ENCODE assay signal across 8 mouse cellular contexts in genomic region chr9:75910112-75910799, GRCm38 (mm10).
DNase-seq lines count a peak whose midpoint lies in the region; ATAC-seq lines count a peak whose summit lies in the region.

No protein-coding gene starts in this region.

- H3K9ac ChIP-seq in hindbrain, embryonic 14.5 days, result no peak overlapping the region

- no peak overlapping the region for H3K4me2 ChIP-seq in hindbrain, embryonic 14.5 days (replicated peaks)

- DNase-seq in cerebellum, postnatal 14 days, result peak; percentile 52 to 70
- DNase-seq in cerebellum, adult 8-10 months, result no peak
- DNase-seq in testis, postnatal 10 days (ENCODE audit: low spot score), result peak; percentile 43
- DNase-seq in testis, postnatal 14 days (ENCODE audit: low spot score), result no peak
- peak; percentile 59 for DNase-seq in hindbrain, embryonic 14.5 days (ENCODE audit: low spot score)
- DNase-seq in lung, postnatal 10 days, result peak; percentile 87
- DNase-seq in T-cell, adult 2 months (ENCODE audit: low spot score), result no peak
- no peak for DNase-seq in B cell, adult 2 months

- no peaks in the 10 kb centered on the region; the same call in 1 of the 2 replicates for H3K4me1 ChIP-seq in hindbrain, embryonic 14.5 days (replicated peaks; ENCODE audit: control insufficient read depth, insufficient read depth, low read length)

- WGBS in hindbrain, embryonic 14.5 days, result 43% methylated on average over 7 of the region's 7 CpGs

- no peaks in the 10 kb centered on the region for H3K9me3 ChIP-seq in hindbrain, embryonic 14.5 days (ENCODE audit: control insufficient read depth, low read length)

- no peaks in the 10 kb centered on the region for H3K36me3 ChIP-seq in hindbrain, embryonic 14.5 days (replicated peaks; ENCODE audit: control insufficient read depth, insufficient read depth)

- H3K4me3 ChIP-seq in hindbrain, embryonic 14.5 days (replicated peaks; ENCODE audit: low read length), result no peak overlapping the region

- no peaks in the 10 kb centered on the region for H3K27me3 ChIP-seq in hindbrain, embryonic 14.5 days (ENCODE audit: control insufficient read depth, insufficient read depth, low read length)

- 0 out of 2 replicates have a peak overlapping the region, but pooled peaks have one; percentile 26 for H3K27ac ChIP-seq in hindbrain, embryonic 14.5 days

- ATAC-seq in hindbrain, embryonic 14.5 days (ENCODE audit: low FRiP score), result peak; percentile 75

Comparison
In these comparisons a context has a peak if more than half of its experiments do, and no peak if none do; other contexts are left out.
1. DNase-seq: peak in cerebellum, postnatal 14 days (2 of 2), testis, postnatal 10 days (single experiment), hindbrain, embryonic 14.5 days (single experiment) and lung, postnatal 10 days (single experiment); none in cerebellum, adult 8-10 months (single experiment), testis, postnatal 14 days (single experiment), T-cell, adult 2 months (single experiment) and B cell, adult 2 months (0 of 2).